Mouse (Mus musculus): Measurements from ENCODE around the gene Rpap1. TPM values are rescaled to one million over a fixed set of nuclear protein-coding genes. Genes with fewer than 3 reads are reported as not detected.
A peak's percentile ranks its signal among the peaks of the same experiment; 100 is the strongest.

Rpap1 gene
- polyA plus RNA-seq (2014; fragmentation: Nextera tagmentation; extraction: Ambion mirVana) = 19.4 and 30.6 TPM in 2 replicates

DNA sequence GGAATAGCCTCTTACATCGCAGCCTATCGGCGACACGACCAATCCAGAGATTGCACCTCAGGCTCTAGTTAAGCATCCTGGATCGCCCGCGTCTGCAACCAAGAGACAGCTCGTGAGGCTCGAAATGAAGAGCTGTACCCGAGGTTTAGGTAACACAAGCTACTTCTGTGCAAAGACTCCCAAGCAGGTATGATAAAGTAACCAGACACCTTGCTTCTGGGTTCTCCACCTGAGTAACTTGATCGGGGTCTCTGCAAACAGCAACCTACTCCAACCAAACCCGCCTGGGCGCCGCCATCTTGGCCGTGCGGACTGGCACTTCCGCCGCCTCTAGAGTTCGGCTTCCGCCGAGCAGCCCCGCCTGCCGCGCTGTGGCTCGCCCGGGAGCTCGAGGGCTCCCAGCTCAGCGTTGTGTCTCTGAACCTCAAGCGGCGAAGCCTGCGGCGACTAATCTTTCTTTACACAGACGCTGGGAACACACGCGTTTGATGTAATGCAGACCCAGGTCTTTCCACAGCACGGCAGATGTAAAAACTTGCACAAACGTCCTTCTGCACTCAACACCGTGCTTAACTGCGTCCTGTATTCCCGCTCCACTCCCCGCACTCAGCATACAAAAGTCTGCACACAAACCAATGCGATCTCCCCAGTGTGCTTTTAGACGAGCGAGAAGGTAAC lies at the start of gene Rpap1:
TSS of gene Rpap1 (minus strand) at position 332 of the 678 bp plus-strand sequence.
- peak within 1 kb of the TSS; percentile 75 for H3K9ac ChIP-seq (ENCODE audit: low read depth, low read length)
- no peaks in the 10 kb centered on the region for H3K9me3 ChIP-seq (ENCODE audit: control insufficient read depth, low read length)
- H3K27me3 ChIP-seq (ENCODE audit: control insufficient read depth, insufficient read depth, low read length) = no peaks in the 10 kb centered on the region
- peaks cover 8% of the 10 kb centered on the region; the same call in 1 of the 2 replicates for H3K36me3 ChIP-seq (ENCODE audit: control insufficient read depth, insufficient read depth, low read length)
- peak within 1 kb of the TSS; percentile 73 for H3K4me3 ChIP-seq (ENCODE audit: low read length)
- peak; percentile 95 for ATAC-seq (ENCODE audit: low FRiP score, low TSS enrichment)
- WGBS = under 1% methylated on average over 44 of the region's 44 CpGs
- peaks cover 11% of the 10 kb centered on the region; the same call in 1 of the 2 replicates for H3K4me1 ChIP-seq (ENCODE audit: control insufficient read depth, insufficient read depth, low read length)
- H3K4me2 ChIP-seq (replicated peaks; ENCODE audit: low read depth, low read length) = peak within 1 kb of the TSS; percentile 84
- H3K27ac ChIP-seq (ENCODE audit: low read depth, low read length) = peak within 1 kb of the TSS; percentile 80

DNA sequence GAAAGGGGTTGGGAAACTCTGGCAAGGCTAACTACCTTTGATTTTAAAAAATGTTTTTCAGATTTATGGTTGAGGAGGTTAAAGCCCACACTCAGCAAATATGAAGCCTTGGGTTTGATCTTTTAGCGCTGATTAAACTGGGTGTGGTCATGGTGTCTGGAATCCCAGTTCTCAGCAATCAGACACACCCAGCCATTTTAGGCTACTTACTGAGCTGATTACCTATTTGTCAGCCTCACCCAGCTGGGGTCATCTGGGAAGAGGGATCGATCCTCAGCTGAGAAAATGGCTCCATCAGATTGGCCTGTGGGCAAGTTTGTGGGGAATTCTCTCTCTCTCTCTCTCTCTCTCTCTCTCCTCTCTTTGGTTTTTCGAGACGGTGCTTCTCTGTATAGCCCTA lies 46.9 kb upstream of the Rpap1 start:
- Histone ChIP-seq H3K36me3 (ENCODE audit: control insufficient read depth, insufficient read depth, low read length) (no peaks in the 10 kb centered on the region), H3K4me2 (replicated peaks; ENCODE audit: low read depth, low read length) (no peak overlapping the region), H3K27me3 (ENCODE audit: control insufficient read depth, insufficient read depth, low read length) (no peaks in the 10 kb centered on the region), H3K9ac (ENCODE audit: low read depth, low read length) (no peak overlapping the region), H3K4me1 (ENCODE audit: control insufficient read depth, insufficient read depth, low read length) (no peaks in the 10 kb centered on the region), H3K4me3 (ENCODE audit: low read length) (no peak overlapping the region), H3K9me3 (ENCODE audit: control insufficient read depth, low read length) (no peaks in the 10 kb centered on the region), H3K27ac (ENCODE audit: low read depth, low read length) (no peak overlapping the region)
- WGBS = 85% methylated on average over 4 of the region's 4 CpGs
- no peak for ATAC-seq (ENCODE audit: low FRiP score, low TSS enrichment)

DNA sequence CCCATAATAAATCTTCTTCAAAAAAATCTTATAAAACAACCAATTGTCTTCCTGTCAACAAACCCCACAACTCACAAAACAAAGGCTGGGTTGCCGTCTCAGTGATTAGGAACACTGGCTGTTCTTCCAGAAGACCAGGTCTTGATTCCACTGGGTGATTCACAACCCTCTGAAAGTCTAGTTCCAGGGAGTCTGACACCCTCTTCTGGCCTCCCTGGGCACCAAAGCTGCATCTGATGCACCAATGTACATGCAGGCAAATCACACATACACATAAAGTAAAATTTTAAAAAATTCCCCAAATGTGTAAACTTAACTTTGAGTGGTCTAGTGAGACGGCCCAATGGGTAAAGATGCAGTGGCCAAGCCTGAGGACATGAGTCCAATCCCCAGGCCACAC lies 43.2 kb upstream of the Rpap1 start:
- Histone ChIP-seq H3K4me3 (ENCODE audit: low read length) (no peak overlapping the region), H3K27ac (ENCODE audit: low read depth, low read length) (no peak overlapping the region), H3K4me2 (replicated peaks; ENCODE audit: low read depth, low read length) (no peak overlapping the region), H3K9me3 (ENCODE audit: control insufficient read depth, low read length) (no peaks in the 10 kb centered on the region), H3K27me3 (ENCODE audit: control insufficient read depth, insufficient read depth, low read length) (no peaks in the 10 kb centered on the region), H3K9ac (ENCODE audit: low read depth, low read length) (no peak overlapping the region), H3K4me1 (ENCODE audit: control insufficient read depth, insufficient read depth, low read length) (no peaks in the 10 kb centered on the region), H3K36me3 (ENCODE audit: control insufficient read depth, insufficient read depth, low read length) (no peaks in the 10 kb centered on the region)
- WGBS = 71% methylated on average over 2 of the region's 2 CpGs
- ATAC-seq (ENCODE audit: low FRiP score, low TSS enrichment) = no peak

DNA sequence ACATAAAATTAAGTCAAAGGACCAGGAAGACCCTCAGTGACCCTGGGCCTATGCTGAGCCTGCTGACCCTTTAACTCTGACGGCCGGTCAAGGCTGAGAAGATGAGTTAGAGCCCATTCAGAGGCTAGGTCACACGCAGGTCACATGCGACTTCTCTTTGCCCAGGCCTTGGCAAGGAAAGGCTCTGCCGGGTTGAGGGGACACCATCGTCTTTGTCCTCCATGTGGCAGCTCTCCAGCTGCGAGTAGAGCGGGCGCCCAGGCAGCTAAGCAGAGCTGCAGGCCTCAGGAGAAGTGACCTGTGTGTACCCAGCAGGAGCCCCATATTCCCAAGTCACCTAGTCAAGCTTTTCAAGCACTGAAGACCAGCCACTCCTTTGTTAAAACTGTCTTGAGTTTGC lies 33.8 kb upstream of the Rpap1 start:
- H3K4me3 ChIP-seq (ENCODE audit: low read length) = no peak overlapping the region
- no peak overlapping the region for H3K9ac ChIP-seq (ENCODE audit: low read depth, low read length)
- no peak overlapping the region for H3K27ac ChIP-seq (ENCODE audit: low read depth, low read length)
- H3K27me3 ChIP-seq (ENCODE audit: control insufficient read depth, insufficient read depth, low read length) = no peaks in the 10 kb centered on the region
- no peaks in the 10 kb centered on the region for H3K9me3 ChIP-seq (ENCODE audit: control insufficient read depth, low read length)
- H3K4me2 ChIP-seq (replicated peaks; ENCODE audit: low read depth, low read length) = no peak overlapping the region
- 74% methylated on average over 9 of the region's 9 CpGs for WGBS
- peaks cover 4% of the 10 kb centered on the region; the same call in 1 of the 2 replicates for H3K36me3 ChIP-seq (ENCODE audit: control insufficient read depth, insufficient read depth, low read length)
- H3K4me1 ChIP-seq (ENCODE audit: control insufficient read depth, insufficient read depth, low read length) = no peaks in the 10 kb centered on the region
- no peak for ATAC-seq (ENCODE audit: low FRiP score, low TSS enrichment)

DNA sequence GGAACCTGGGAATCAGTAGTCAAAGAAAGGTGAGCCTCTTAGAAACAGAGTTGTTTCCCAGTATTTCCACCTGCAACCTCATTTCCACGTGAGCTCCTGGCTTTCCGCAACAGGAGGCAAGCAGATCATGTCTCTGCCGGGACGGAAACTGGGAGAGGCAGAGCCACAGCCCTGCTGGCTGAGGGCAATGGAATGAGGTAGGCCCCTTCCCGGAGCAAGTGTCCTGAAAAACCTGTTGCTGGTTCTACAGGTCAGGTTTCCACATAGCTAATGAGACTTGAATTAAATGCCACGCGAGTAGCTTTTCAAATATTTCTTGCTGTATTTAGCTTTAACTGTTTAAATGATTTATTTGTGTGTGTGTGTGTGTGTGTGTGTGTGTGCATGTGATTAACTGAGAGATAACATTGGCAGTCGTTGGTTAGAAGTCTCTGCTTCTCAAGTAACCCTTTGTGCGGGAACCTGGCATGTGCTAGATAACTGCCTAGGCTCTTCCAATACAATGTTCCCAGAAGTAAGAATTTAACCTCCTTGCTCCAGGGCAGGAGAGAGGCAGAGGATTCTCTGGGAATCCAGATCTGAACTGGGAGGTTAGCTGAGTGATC lies 31.4 kb upstream of the Rpap1 start:
- WGBS = 35% methylated on average over 9 of the region's 9 CpGs
- peaks cover 4% of the 10 kb centered on the region; the same call in 1 of the 2 replicates for H3K36me3 ChIP-seq (ENCODE audit: control insufficient read depth, insufficient read depth, low read length)
- no peak overlapping the region for H3K27ac ChIP-seq (ENCODE audit: low read depth, low read length)
- ATAC-seq (ENCODE audit: low FRiP score, low TSS enrichment) = no peak
- H3K4me3 ChIP-seq (ENCODE audit: low read length) = no peak overlapping the region
- H3K9ac ChIP-seq (ENCODE audit: low read depth, low read length) = no peak overlapping the region
- no peaks in the 10 kb centered on the region for H3K4me1 ChIP-seq (ENCODE audit: control insufficient read depth, insufficient read depth, low read length)
- H3K27me3 ChIP-seq (ENCODE audit: control insufficient read depth, insufficient read depth, low read length) = no peaks in the 10 kb centered on the region
- H3K4me2 ChIP-seq (replicated peaks; ENCODE audit: low read depth, low read length) = no peak overlapping the region
- H3K9me3 ChIP-seq (ENCODE audit: control insufficient read depth, low read length) = no peaks in the 10 kb centered on the region

DNA sequence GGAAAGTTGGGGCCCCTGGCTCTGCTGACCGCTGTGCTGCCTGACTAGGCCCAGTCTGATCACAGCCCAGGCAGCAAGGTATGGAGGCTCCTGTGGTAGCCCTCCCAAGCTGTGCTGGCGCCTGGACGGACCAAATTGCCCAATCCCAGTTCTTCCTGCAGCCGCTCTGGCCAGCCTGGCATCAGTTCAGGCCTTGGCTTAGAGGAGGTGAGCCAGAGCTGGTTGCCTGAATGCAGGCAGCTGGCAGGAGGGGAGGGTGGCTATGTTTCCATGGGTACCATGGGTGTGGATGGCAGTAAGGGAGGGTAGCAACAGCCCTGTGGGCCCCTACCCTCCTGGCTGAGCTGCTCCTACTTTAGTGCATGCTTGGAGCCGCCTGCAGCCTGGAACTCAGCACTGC lies 29.7 kb upstream of the Rpap1 start:
- Histone ChIP-seq H3K27ac (ENCODE audit: low read depth, low read length) (no peak overlapping the region), H3K9me3 (ENCODE audit: control insufficient read depth, low read length) (no peaks in the 10 kb centered on the region), H3K4me3 (ENCODE audit: low read length) (no peak overlapping the region), H3K9ac (ENCODE audit: low read depth, low read length) (no peak overlapping the region), H3K36me3 (ENCODE audit: control insufficient read depth, insufficient read depth, low read length) (peaks cover 4% of the 10 kb centered on the region), H3K27me3 (ENCODE audit: control insufficient read depth, insufficient read depth, low read length) (no peaks in the 10 kb centered on the region), H3K4me2 (replicated peaks; ENCODE audit: low read depth, low read length) (no peak overlapping the region), H3K4me1 (ENCODE audit: control insufficient read depth, insufficient read depth, low read length) (no peaks in the 10 kb centered on the region)
- no peak for ATAC-seq (ENCODE audit: low FRiP score, low TSS enrichment)
- 91% methylated on average over 5 of the region's 5 CpGs for WGBS

DNA sequence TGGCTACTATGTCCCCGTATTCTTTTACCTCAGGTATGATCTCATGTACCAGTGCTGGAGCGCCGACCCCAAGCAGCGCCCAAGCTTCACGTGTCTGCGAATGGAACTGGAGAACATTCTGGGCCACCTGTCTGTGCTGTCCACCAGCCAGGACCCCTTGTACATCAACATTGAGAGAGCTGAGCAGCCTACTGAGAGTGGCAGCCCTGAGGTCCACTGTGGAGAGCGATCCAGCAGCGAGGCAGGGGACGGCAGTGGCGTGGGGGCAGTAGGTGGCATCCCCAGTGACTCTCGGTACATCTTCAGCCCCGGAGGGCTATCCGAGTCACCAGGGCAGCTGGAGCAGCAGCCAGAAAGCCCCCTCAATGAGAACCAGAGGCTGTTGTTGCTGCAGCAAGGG lies 29.3 kb upstream of the Rpap1 start:
- no peaks in the 10 kb centered on the region for H3K4me1 ChIP-seq (ENCODE audit: control insufficient read depth, insufficient read depth, low read length)
- peaks cover 4% of the 10 kb centered on the region for H3K36me3 ChIP-seq (ENCODE audit: control insufficient read depth, insufficient read depth, low read length)
- WGBS = 96% methylated on average over 13 of the region's 13 CpGs
- H3K4me3 ChIP-seq (ENCODE audit: low read length) = no peak overlapping the region
- ATAC-seq (ENCODE audit: low FRiP score, low TSS enrichment) = no peak
- H3K27me3 ChIP-seq (ENCODE audit: control insufficient read depth, insufficient read depth, low read length) = no peaks in the 10 kb centered on the region
- H3K4me2 ChIP-seq (replicated peaks; ENCODE audit: low read depth, low read length) = no peak overlapping the region
- H3K9me3 ChIP-seq (ENCODE audit: control insufficient read depth, low read length) = no peaks in the 10 kb centered on the region
- H3K27ac ChIP-seq (ENCODE audit: low read depth, low read length) = no peak overlapping the region
- no peak overlapping the region for H3K9ac ChIP-seq (ENCODE audit: low read depth, low read length)

DNA sequence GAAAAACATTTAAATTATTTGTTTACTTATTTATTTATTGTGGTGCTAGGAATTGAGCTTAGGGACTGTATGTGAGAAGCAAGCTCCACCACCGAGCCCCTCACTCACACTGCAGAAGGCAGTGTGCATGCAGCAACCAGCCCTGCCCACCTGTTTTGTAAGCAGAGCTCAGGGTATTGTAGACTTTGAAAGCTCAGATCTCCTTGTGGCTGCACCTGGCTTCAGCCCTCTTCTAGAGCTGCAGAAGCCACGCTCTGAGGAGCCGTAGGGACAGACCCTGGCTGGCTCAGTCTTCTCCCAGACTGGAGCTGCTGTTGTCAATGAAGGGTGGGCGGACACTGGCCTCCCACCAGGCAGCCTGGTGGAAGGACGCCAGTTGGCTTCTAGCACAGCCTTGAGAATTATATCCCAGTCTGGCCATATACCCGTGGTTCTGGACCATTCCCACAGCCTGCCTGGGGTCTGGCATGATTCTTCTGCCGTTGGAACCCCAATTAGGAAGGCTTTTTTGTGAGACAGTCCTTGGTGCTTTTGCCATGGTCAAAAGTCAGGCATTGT lies 27.1 kb upstream of the Rpap1 start:
- Histone ChIP-seq H3K4me2 (replicated peaks; ENCODE audit: low read depth, low read length) (no peak overlapping the region), H3K4me3 (ENCODE audit: low read length) (no peak overlapping the region), H3K9me3 (ENCODE audit: control insufficient read depth, low read length) (no peaks in the 10 kb centered on the region), H3K27ac (ENCODE audit: low read depth, low read length) (no peak overlapping the region), H3K36me3 (ENCODE audit: control insufficient read depth, insufficient read depth, low read length) (peaks cover 15% of the 10 kb centered on the region), H3K27me3 (ENCODE audit: control insufficient read depth, insufficient read depth, low read length) (no peaks in the 10 kb centered on the region), H3K4me1 (ENCODE audit: control insufficient read depth, insufficient read depth, low read length) (no peaks in the 10 kb centered on the region), H3K9ac (ENCODE audit: low read depth, low read length) (no peak overlapping the region)
- WGBS = 44% methylated on average over 7 of the region's 7 CpGs
- no peak for ATAC-seq (ENCODE audit: low FRiP score, low TSS enrichment)

DNA sequence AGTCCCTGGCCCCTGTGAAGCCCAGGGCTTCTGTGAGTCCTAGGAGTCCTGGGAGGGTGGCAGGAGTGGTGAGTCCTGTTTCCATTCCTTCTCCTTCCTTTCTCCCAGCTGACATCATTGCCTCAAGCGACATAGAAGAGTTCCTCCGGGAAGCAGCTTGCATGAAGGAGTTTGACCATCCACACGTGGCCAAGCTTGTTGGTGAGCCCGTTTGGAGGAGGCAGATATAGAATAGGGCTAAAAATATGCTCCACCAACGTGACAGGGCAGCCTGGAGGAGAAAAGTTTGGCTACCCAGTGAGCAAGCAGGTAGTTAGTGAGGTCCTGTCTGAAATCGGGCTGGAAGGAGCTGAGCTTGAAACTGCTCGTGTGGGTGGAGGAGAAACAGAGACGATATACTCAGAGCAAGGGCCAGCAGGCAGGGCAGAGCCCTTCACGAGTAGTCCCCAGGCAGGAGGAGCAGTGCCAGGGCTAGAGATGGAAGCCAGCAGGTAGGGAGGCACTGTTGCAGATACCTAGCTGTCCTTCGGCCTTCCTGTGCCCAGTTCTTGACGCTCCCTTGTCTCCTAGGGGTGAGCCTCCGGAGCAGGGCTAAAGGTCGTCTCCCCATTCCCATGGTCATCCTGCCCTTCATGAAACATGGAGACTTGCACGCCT lies 24.3 kb upstream of the Rpap1 start:
- Histone ChIP-seq H3K4me3 (ENCODE audit: low read length) (no peak overlapping the region), H3K9ac (ENCODE audit: low read depth, low read length) (no peak overlapping the region), H3K9me3 (ENCODE audit: control insufficient read depth, low read length) (no peaks in the 10 kb centered on the region), H3K4me2 (replicated peaks; ENCODE audit: low read depth, low read length) (no peak overlapping the region), H3K27me3 (ENCODE audit: control insufficient read depth, insufficient read depth, low read length) (no peaks in the 10 kb centered on the region), H3K4me1 (ENCODE audit: control insufficient read depth, insufficient read depth, low read length) (0 out of 2 replicates have a peak, but pooled peaks cover 4% of the 10 kb centered on the region), H3K27ac (ENCODE audit: low read depth, low read length) (no peak overlapping the region), H3K36me3 (ENCODE audit: control insufficient read depth, insufficient read depth, low read length) (peaks cover 15% of the 10 kb centered on the region; the same call in 1 of the 2 replicates)
- 84% methylated on average over 14 of the region's 14 CpGs for WGBS
- ATAC-seq (ENCODE audit: low FRiP score, low TSS enrichment) = no peak

Data from kidney, embryonic 14.5 days (tissue).